Mouse (Mus musculus) CH12.LX (cell line): ENCODE data around the gene Miox. TPM values are rescaled to one million over a fixed set of nuclear protein-coding genes. Genes with fewer than 3 reads are reported as not detected.

ENCODE experiments used
- DNase-seq: peaks from one replicate; pipeline ENCODE4 v3.0.0-alpha.2; 2013; ENCODE audit errors: extremely low read depth
- H3K27ac ChIP-seq: 2 replicates; pipeline ENCODE4 v1.5.1; 2012; ENCODE audit warnings: low read depth, mild to moderate bottlenecking, control low read depth, moderate library complexity; ENCODE audit not compliant: insufficient read depth
- H3K27me3 ChIP-seq: replicated peaks from 2 replicates; pipeline ENCODE3; 2012; ENCODE audit warnings: inconsistent platforms
- H3K36me3 ChIP-seq, 2 experiments: replicated peaks in 1 of 2; 2 replicates each; pipeline versions ENCODE3 to v1.6.1; 2012; ENCODE audit warnings: inconsistent platforms in 1 of 2, low read length in 1 of 2, mild to moderate bottlenecking in 1 of 2, mixed read lengths in 1 of 2, moderate library complexity in 1 of 2; ENCODE audit not compliant: control insufficient read depth in 1 of 2, insufficient read depth in 1 of 2
- H3K4me1 ChIP-seq, 2 experiments: 2 replicates each; pipeline ENCODE4 v1.6.1; 2012; ENCODE audit warnings: inconsistent platforms in 1 of 2, moderate library complexity in 1 of 2; ENCODE audit not compliant: insufficient read depth in 2 of 2, control insufficient read depth in 1 of 2
- H3K4me2 ChIP-seq: 2 replicates; pipeline ENCODE4 v1.6.1; 2012; ENCODE audit warnings: low read depth, mild to moderate bottlenecking, control low read depth; ENCODE audit not compliant: poor library complexity, insufficient read depth, severe bottlenecking
- H3K4me3 ChIP-seq, 3 experiments: fragments of 150-350 bp in 1 of 3; sonication (generic) in 1 of 3; replicated peaks in 1 of 3; 2 replicates each; pipeline versions ENCODE3 to v1.5.1; 2011 to 2012; ENCODE audit warnings: low read depth in 2 of 3, low read length in 2 of 3, mild to moderate bottlenecking in 2 of 3, moderate library complexity in 2 of 3, control low read depth in 1 of 3, improper control_type of control experiment in 1 of 3, inconsistent platforms in 1 of 3, mixed read lengths in 1 of 3; ENCODE audit not compliant: poor library complexity in 1 of 3
- H3K79me2 ChIP-seq: replicated peaks from 2 replicates; pipeline ENCODE4 v1.6.1; 2012; ENCODE audit warnings: mild to moderate bottlenecking, moderate library complexity; ENCODE audit not compliant: control insufficient read depth, poor library complexity, insufficient read depth, severe bottlenecking; ENCODE audit errors: extremely low read depth
- H3K9ac ChIP-seq: 2 replicates; pipeline ENCODE4 v1.6.1; 2012; ENCODE audit warnings: low read depth, mild to moderate bottlenecking, control low read depth, moderate library complexity; ENCODE audit not compliant: insufficient read depth
- H3K9me3 ChIP-seq: replicated peaks from 2 replicates; pipeline ENCODE3; 2012; ENCODE audit warnings: low read length, inconsistent platforms, mixed read lengths
- BHLHE40 ChIP-seq: IDR thresholded peaks from 2 replicates; pipeline ENCODE4 v1.6.1; 2011; ENCODE audit warnings: mild to moderate bottlenecking, low read depth, low read length, improper control_type of control experiment
- CHD1 ChIP-seq: IDR thresholded peaks from 2 replicates; pipeline ENCODE4 v1.6.1; 2012; ENCODE audit warnings: low read depth, low read length, improper control_type of control experiment, inconsistent platforms
- CHD2 ChIP-seq: IDR thresholded peaks from 2 replicates; pipeline ENCODE4 v1.6.1; 2011; ENCODE audit warnings: low read length, improper control_type of control experiment
- ELF1 ChIP-seq: IDR thresholded peaks from 2 replicates; pipeline ENCODE4 v1.6.1; 2014; ENCODE audit warnings: low read depth, mild to moderate bottlenecking, inconsistent platforms, low read length, improper control_type of control experiment
- EP300 ChIP-seq: IDR thresholded peaks from 2 replicates; pipeline ENCODE4 v1.6.1; 2011; ENCODE audit warnings: low read length, improper control_type of control experiment
- ETS1 ChIP-seq: conservative IDR thresholded peaks from 2 replicates; pipeline ENCODE4 v1.6.1; 2012; ENCODE audit warnings: low read depth, mild to moderate bottlenecking, inconsistent platforms, low read length, improper control_type of control experiment, moderate library complexity
- HCFC1 ChIP-seq: IDR thresholded peaks from 2 replicates; pipeline ENCODE4 v1.6.1; 2012; ENCODE audit warnings: low read depth, mild to moderate bottlenecking, inconsistent platforms, low read length, improper control_type of control experiment
- IRF4 ChIP-seq: IDR thresholded peaks from 2 replicates; pipeline ENCODE4 v1.6.1; 2014; ENCODE audit warnings: low read depth, mild to moderate bottlenecking, inconsistent platforms, low read length, improper control_type of control experiment
- MAFK ChIP-seq: IDR thresholded peaks from 2 replicates; pipeline ENCODE4 v1.6.1; 2011; ENCODE audit warnings: low read length, improper control_type of control experiment; ENCODE audit not compliant: insufficient replicate concordance
- MAX ChIP-seq: IDR thresholded peaks from 2 replicates; pipeline ENCODE4 v1.6.1; 2011; ENCODE audit warnings: low read length, improper control_type of control experiment
- MAZ ChIP-seq: IDR thresholded peaks from 2 replicates; pipeline ENCODE4 v1.6.1; 2012; ENCODE audit warnings: low read depth, mild to moderate bottlenecking, inconsistent platforms, low read length, improper control_type of control experiment, moderate library complexity
- MEF2A ChIP-seq: IDR thresholded peaks from 2 replicates; pipeline ENCODE4 v1.6.1; 2014; ENCODE audit warnings: low read depth, mild to moderate bottlenecking, inconsistent platforms, low read length, improper control_type of control experiment, borderline replicate concordance
- NELFE ChIP-seq: IDR thresholded peaks from 2 replicates; pipeline ENCODE4 v1.6.1; 2011; ENCODE audit warnings: low read depth, low read length, improper control_type of control experiment
- NRF1 ChIP-seq: IDR thresholded peaks from 2 replicates; pipeline ENCODE4 v1.6.1; 2014; ENCODE audit warnings: low read depth, mild to moderate bottlenecking, inconsistent platforms, low read length, improper control_type of control experiment, moderate library complexity
- POLR2A ChIP-seq: IDR thresholded peaks from 2 replicates; pipeline ENCODE4 v1.6.1; 2011; ENCODE audit warnings: low read depth, mild to moderate bottlenecking, improper control_type of control experiment, low read length
- RCOR1 ChIP-seq: conservative IDR thresholded peaks from 2 replicates; pipeline ENCODE4 v1.6.1; 2012; ENCODE audit warnings: low read depth, mild to moderate bottlenecking, inconsistent platforms, low read length, improper control_type of control experiment
- SIN3A ChIP-seq: IDR thresholded peaks from 2 replicates; pipeline ENCODE4 v1.6.1; 2012; ENCODE audit warnings: low read length, improper control_type of control experiment, inconsistent platforms
- SMC3 ChIP-seq: IDR thresholded peaks from 2 replicates; pipeline ENCODE4 v1.6.1; 2011; ENCODE audit warnings: low read depth, low read length, improper control_type of control experiment
- ZKSCAN1 ChIP-seq: IDR thresholded peaks from 2 replicates; pipeline ENCODE4 v1.6.1; 2012; ENCODE audit warnings: low read depth, inconsistent platforms, low read length, improper control_type of control experiment, borderline replicate concordance
- ZNF384 ChIP-seq: IDR thresholded peaks from 2 replicates; pipeline ENCODE4 v1.6.1; 2012; ENCODE audit warnings: low read depth, low read length, improper control_type of control experiment, inconsistent platforms
- dilution Hi-C: fragments of 300-500 bp; cut with MboI; formaldehyde crosslinking; loops from 2 replicates; pipeline ENCODE4 v1.14.3; 2020; ENCODE audit warnings: low sequenced_read_pairs; ENCODE audit not compliant: extremely low pct_unique_long_range_greater_than_20kb, extremely low pct_ligation_motif_present
- in situ Hi-C: fragments of 300-500 bp; cut with MboI; formaldehyde crosslinking; loops from 3 replicates; pipeline ENCODE4 v1.14.3; 2019; ENCODE audit warnings: low sequenced_read_pairs, low pct_ligation_motif_present, low pct_unique_long_range_greater_than_20kb, mixed read lengths
- polyA plus RNA-seq: library from polyadenylated mRNA; unstranded; fragments of >175 nt; gene quantifications from 2 replicates; pipeline ENCODE4 v1.2.1, GENCODE M21; 2012; ENCODE audit warnings: low read depth; ENCODE audit not compliant: insufficient read length
- total RNA-seq, 2 experiments: library from RNA; depleted of rRNA; stranded (reverse); fragments of 300-350 nt in 1 of 2; fragments of >200 nt in 1 of 2; gene quantifications; 2 replicates each; pipeline ENCODE4 v1.2.3; 2012 to 2014

Miox gene
- total and polyA plus RNA-seq, 3 experiments, result not detected

- peaks cover 0 to 26% of the 10 kb centered on the region in 2 experiments; a peak in 2 of 4 replicates for H3K4me1 ChIP-seq
- dilution Hi-C loops, result no loop called here
- in situ Hi-C loops, result no loop called here
Observed at GRCm38 (mm10) chr15:89376040-89376439, 41.8 kb downstream of the Miox start.

GRCm38 (mm10) chr15:89376957-89377356 lies 42.8 kb downstream of the Miox start, which contains the start of gene Tymp:
Gene Tymp (minus strand): TSS chr15:89377039.
- no peak within 1 kb of the TSS for H3K4me3 ChIP-seq
- peaks cover 7 to 9% of the 10 kb centered on the region in 2 experiments for H3K36me3 ChIP-seq
- in situ Hi-C loops (no loop called here), dilution Hi-C loops (no loop called here)
- no peak within 1 kb of the TSS for H3K4me2 ChIP-seq
- no peak within 1 kb of the TSS for H3K9ac ChIP-seq
- TF ChIP-seq ZNF384 (no peak), MAFK (no peak), RCOR1 (no peak), ELF1 (no peak), MAX (no peak), ETS1 (no peak), POLR2A (no peak), SMC3 (no peak), BHLHE40 (no peak)
- no peaks in the 10 kb centered on the region for H3K79me2 ChIP-seq
- peaks cover 2% of the 10 kb centered on the region for H3K27me3 ChIP-seq
- no peak for DNase-seq
- peaks cover 0 to 21% of the 10 kb centered on the region in 2 experiments; a peak in 2 of 4 replicates for H3K4me1 ChIP-seq
- H3K27ac ChIP-seq, result no peak within 1 kb of the TSS
- H3K9me3 ChIP-seq, result peaks cover 13% of the 10 kb centered on the region

More at GRCm38 (mm10) chr15:89376040-89376439, 41.8 kb downstream of the Miox start:
- Histone ChIP-seq H3K9ac (no peak overlapping the region), H3K27ac (no peak overlapping the region), H3K9me3 (peaks cover 13% of the 10 kb centered on the region), H3K27me3 (no peaks in the 10 kb centered on the region), H3K4me2 (no peak overlapping the region), H3K36me3 (peaks cover 16 to 19% of the 10 kb centered on the region in 2 experiments), H3K4me3 (no peak overlapping the region), H3K79me2 (no peaks in the 10 kb centered on the region)
- TF ChIP-seq NRF1 (no peak), SIN3A (no peak), MAFK (no peak), EP300 (no peak), ZKSCAN1 (no peak), NELFE (no peak), POLR2A (no peak)
- DNase-seq, result no peak

GRCm38 (mm10) chr15:89377362-89377761 lies 43.2 kb downstream of the Miox start:
- H3K9me3 ChIP-seq, result peaks cover 13% of the 10 kb centered on the region
- peaks cover 5% of the 10 kb centered on the region for H3K27me3 ChIP-seq
- no peak for TF ChIP-seq CHD1
- no peak for TF ChIP-seq SIN3A
- TF ChIP-seq MAZ, result no peak
- no peak for TF ChIP-seq ZKSCAN1
- TF ChIP-seq ZNF384, result no peak
- TF ChIP-seq MEF2A, result no peak
- no peak for TF ChIP-seq CHD2
- TF ChIP-seq IRF4, result no peak
- no peak for TF ChIP-seq MAX
- no peak for TF ChIP-seq NRF1
- no peak for TF ChIP-seq HCFC1
- TF ChIP-seq RCOR1, result no peak
- no peak for TF ChIP-seq BHLHE40
- peaks cover 3 to 5% of the 10 kb centered on the region in 2 experiments for H3K36me3 ChIP-seq
- H3K4me1 ChIP-seq, result peaks cover 0 to 17% of the 10 kb centered on the region in 2 experiments; a peak in 2 of 4 replicates
- no peak overlapping the region for H3K4me2 ChIP-seq
- H3K9ac ChIP-seq, result no peak overlapping the region
- dilution Hi-C loops (no loop called here), in situ Hi-C loops (no loop called here)
- H3K27ac ChIP-seq, result no peak overlapping the region
- no peaks in the 10 kb centered on the region for H3K79me2 ChIP-seq
- DNase-seq, result no peak
- H3K4me3 ChIP-seq, result no peak overlapping the region
